Mouse (Mus musculus) lung, postnatal 0 days (tissue): ENCODE measurements around the gene Erp44.

Experiments used
- CTCF ChIP-seq: IDR thresholded peaks from 2 replicates; pipeline ENCODE4 v1.5.1; 2016; ENCODE audit warnings: antibody characterized with exemption, mild to moderate bottlenecking
- EP300 ChIP-seq: IDR thresholded peaks from 2 replicates; pipeline ENCODE4 v1.6.1; 2016; ENCODE audit warnings: antibody characterized with exemption, mild to moderate bottlenecking, control low read depth

DNA sequence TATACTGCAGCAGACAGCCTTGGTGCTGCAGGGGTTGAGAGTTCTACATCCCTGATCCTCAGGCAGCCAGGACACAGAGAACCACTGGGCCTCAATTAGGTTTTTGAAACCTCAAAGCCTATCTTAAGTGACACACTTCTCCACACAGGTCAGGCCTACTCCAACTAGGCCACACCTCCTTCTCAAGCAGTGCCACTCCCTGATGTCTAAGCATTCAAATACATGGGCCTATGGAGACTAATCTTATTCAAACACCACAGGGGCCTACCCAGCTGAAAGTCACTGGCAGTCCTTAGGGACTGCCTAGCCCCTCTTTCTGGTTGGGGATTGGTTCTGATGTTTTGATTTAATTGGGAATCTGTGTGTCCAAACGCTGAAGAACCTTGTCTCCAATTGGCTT lies 123.5 kb downstream of the Erp44 start:
- TF ChIP-seq CTCF (no peak), EP300 (no peak)
